Mouse (Mus musculus): ENCODE measurements around the gene Ctsl.

Ctsl gene

DNA sequence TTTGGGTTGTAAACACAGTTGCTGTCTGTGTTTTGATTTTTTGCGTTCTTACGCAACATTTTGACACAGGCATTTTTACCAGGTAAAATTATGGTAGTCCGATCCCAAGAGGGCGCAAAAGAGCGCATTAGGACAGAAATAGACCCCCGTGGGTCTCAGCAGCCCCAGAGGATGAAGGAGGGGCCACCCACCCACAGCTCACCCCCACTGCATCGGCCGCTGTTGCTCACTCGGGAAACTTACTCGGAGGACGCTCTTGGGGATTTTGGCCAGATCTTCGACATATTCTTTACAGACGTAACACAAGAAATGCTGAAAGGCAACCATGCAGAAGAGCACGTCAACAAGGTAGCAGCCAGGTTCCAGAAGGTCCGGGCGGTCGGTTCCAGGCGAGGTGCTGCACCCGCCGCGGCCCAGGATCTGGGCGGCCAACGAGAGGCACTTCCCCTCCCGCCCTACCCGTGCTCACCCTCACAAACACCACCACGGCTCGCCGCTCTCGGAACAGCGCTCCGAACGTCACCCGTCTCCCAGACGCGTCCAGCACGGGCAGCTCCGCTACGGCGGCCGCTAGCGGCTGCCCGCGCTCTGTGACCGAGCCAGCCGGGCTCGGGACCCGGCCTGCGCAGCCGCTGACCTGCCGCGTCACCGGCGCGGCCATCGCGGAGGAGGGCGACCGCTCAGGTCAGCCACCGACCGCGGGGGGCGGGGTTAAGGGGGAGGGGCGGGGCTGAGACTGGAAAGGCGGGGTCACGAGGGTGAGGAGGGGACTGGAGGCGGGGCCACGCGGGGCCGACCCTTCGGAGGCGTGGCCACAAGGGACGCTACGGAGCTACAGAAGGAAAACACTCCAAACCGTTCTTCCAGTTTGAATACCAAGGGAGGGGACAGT, 58.4 kb downstream of the Ctsl start, which contains the start of gene Aaed1:
Gene Aaed1, minus strand, starts transcription at position 687 of the 892 bp plus-strand sequence.
- WGBS = under 1% methylated on average over 71 of the region's 74 CpGs

DNA sequence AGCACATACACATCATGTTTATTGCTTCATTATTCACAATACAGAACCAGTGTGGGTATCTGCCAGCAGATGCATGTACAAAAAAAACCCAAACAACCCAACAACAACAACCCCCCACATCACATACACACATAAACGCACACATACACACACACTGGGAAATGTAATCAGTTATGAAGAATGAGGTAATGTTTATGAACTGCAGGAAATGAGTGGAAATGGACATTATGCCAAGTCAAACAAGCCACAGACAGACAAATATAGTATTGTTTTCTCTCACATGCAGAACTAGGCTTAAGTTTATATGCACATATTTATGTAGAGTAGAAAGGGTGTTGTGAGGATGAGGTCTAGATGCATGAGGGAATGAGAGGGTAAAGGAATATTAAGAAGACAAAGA, 59.4 kb downstream of the Ctsl start:
- WGBS = 49% methylated on average over 1 of the region's 1 CpGs

DNA sequence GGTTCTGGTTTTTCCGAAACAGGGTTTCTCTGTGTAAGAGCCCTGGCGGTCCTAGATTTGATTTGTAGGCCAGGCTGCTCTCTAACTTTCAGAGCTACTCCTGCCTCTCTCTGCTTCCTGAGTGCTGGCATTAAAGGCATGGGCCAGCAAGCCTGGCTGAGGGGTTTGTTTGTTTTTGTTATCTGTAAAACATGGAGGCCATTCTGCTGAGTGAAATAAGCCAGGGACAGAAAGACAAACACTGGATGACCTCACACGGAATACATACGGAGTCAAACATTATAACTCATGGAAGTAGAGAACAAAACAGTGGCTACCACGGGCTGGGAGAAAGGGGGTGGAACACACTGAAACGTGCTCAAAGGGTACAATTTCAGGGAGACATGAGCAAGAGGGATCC, 60.1 kb downstream of the Ctsl start:
- WGBS = 73% methylated on average over 6 of the region's 6 CpGs

DNA sequence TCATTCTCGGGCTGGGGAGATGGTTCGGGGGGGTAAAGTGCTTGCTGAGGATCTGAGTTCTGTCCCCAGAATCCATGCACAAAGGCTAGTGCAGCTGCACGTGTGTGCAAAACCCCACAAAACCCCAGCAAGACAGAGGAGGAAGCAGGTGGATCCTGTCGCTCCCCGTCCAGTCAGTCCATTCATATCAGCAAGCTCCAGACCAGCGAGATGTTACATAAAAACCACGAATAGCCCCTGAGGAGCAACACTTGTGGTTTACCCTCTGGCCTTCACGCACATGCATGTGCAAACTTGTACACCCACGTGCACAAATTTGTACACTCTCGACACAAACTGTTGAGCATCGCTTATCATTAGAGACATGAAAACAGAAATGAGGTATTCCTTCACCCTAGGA, 60.8 kb downstream of the Ctsl start:
- WGBS = 76% methylated on average over 11 of the region's 11 CpGs
